Mouse (Mus musculus) heart, adult 2 months (tissue): ENCODE data around the gene Cux2.

Source experiments
- CTCF ChIP-seq: fragments of 200-600 bp; IDR thresholded peaks from 2 replicates; pipeline ENCODE4 v1.8.1; 2022; ENCODE audit warnings: antibody characterized with exemption, mild to moderate bottlenecking, moderate library complexity
- EP300 ChIP-seq: fragments of 200-500 bp; IDR thresholded peaks from 2 replicates; pipeline ENCODE4 v1.6.1; 2011; ENCODE audit warnings: low read depth, low read length, control low read depth; ENCODE audit not compliant: insufficient read depth
- POLR2A ChIP-seq: fragments of 200-500 bp; IDR thresholded peaks from 2 replicates; pipeline ENCODE4 v1.6.1; 2011; ENCODE audit warnings: mild to moderate bottlenecking, low read depth, low read length, control low read depth; ENCODE audit not compliant: insufficient read depth

DNA sequence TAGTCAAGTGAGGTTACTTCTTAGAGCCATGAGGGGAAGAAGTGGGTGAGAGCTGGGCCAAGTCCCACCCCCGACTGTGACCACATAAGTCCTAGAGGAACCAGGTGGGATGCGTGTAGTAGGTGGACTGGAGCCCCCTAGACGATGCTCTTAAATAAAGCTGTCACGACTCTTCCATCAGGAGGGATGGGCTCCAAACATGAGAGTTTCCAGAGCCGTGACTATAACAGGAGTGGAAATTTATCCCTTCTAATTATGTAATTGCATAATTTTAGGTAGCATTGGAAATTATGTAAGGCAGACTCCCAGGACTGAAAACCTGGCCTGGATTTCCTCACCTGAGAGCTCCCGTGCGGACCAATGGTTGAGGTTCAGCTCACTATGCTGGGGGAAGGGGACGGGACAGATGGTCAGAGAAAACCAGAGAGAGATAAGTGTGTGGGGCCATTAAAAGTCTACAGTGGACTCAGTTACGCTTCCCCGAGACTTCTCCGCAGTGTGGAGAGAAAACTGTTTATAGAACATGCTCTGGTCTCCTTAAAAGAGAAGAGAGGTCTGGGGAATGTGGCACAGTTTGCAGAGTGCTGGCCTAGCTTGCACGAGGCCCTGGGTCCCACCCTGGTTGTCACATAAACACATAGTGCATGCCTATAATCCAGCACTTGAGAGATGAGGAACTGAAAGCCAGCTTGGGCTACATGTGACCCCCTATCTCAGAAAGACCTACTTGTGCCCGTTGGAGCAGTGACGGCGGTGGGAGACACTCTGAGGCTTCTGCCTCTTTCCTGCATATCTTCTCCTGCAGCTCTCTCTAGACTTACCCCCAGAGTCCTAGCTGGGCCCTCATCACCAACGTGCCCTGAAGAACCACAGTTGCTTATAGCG is 126.7 kb downstream of the Cux2 start:
- no peak for TF ChIP-seq CTCF
- no peak for TF ChIP-seq POLR2A
- no peak for TF ChIP-seq EP300
